Mouse (Mus musculus) G1E (cell line): ENCODE data around the gene Hipk2.

Source experiments
- CTCF ChIP-seq: IDR thresholded peaks from 2 replicates; pipeline ENCODE4 v1.5.1; 2012; ENCODE audit warnings: low read depth, low read length, inconsistent platforms, mixed read lengths
- GATA1 ChIP-seq: IDR thresholded peaks from 2 replicates; pipeline ENCODE4 v1.6.1; 2012; ENCODE audit warnings: borderline replicate concordance, low read length, inconsistent platforms, mixed read lengths
- POLR2AphosphoS5 ChIP-seq: IDR thresholded peaks from 2 replicates; pipeline ENCODE4 v1.6.1; 2012; ENCODE audit warnings: low read depth, low read length, inconsistent platforms; ENCODE audit not compliant: insufficient replicate concordance
- TAL1 ChIP-seq: conservative IDR thresholded peaks from 2 replicates; pipeline ENCODE4 v1.6.1; 2012; ENCODE audit warnings: low read depth, low read length, inconsistent platforms, mixed read lengths

DNA sequence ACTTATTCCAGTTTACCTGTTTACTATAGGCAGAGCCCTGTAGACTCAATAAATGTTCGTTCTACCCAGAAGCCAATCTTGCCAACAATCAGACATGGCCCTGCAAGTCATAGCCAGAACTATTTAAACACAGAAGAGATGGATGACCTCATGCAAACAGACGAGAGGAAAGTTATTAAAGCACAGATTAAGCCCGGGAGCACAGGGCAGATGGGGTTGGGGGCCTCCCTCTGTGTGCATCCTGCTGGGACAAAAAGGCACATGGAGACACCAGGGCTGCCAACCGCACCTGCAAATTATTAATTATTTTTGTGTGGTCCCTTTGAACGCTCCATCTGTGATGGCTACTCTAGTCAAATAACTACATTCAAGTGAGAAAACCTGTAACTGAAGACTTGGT is 30.1 kb downstream of the Hipk2 start:
- TF ChIP-seq CTCF, result no peak
- TF ChIP-seq GATA1, result no peak
- TF ChIP-seq TAL1, result no peak
- TF ChIP-seq POLR2AphosphoS5, result no peak
